Mouse (Mus musculus): ENCODE results near the gene Taf9b.

GRCm38 (mm10) chrX:106190091-106190490, 30.9 kb downstream of the Taf9b start:
- TF ChIP-seq ZC3H11A (IDR thresholded peaks at IDR 0.05; ENCODE audit: low read depth, low read length) (no peak), RCOR1 (IDR thresholded peaks at IDR 0.05; ENCODE audit: low read depth, low read length) (no peak), POLR2A (IDR thresholded peaks at IDR 0.05; ENCODE audit: control insufficient read depth in 1 of 2, insufficient read depth in 1 of 2, low read depth in 1 of 2, low read length in 2 of 2, poor library complexity in 1 of 2) (no peak), EP300 (IDR thresholded peaks at IDR 0.05; ENCODE audit: low read depth in 1 of 2, low read length in 2 of 2) (no peak)

Measured in MEL (cell line).